In the genomic region with DNA sequence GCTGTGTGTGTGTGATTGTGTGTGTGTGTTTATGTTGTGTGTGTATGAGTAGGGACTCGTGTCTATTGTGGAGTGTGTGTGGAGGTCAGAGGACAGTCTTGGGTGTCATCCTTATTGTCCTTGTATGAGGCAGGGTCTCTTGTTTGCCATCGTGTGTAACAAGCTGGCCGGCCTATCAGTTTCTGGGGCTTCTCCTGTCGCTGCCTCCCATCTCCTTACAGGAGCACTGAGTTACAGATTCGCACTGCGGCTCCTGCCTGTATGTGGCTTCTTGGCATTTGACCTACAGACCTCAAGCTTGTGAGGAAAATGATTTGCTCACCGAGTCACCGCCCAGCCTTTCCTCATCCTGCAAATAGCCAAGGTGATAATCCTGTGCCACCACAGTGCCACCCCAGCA, we compare ENCODE assay signal across 17 mouse cellular contexts.
"Had no signal": no experiment of that assay in that cellular context is flagged by ENCODE, and none has a peak within 500 bp of the region (broad histone marks: within the 10 kb centered on the region; RNA-seq: fewer than 3 reads in every experiment).

No protein-coding gene starts in this region.

- DNase-seq: kidney, postnatal 4 days; left cerebral cortex, postnatal 4 days; liver, postnatal 0 days; lung, embryonic 14.5 days; right cerebral cortex, postnatal 25 days; spleen, adult 18-20 months; thymus, adult 2 months; thymus, postnatal 14 days had no signal

- H3K9me3 ChIP-seq: limb, embryonic 12.5 days; limb, embryonic 15.5 days; neural tube, embryonic 12.5 days; neural tube, embryonic 15.5 days; stomach, embryonic 15.5 days had no signal

- H3K4me1 ChIP-seq: limb, embryonic 15.5 days; neural tube, embryonic 12.5 days; neural tube, embryonic 15.5 days; stomach, embryonic 15.5 days had no signal

- H3K36me3 ChIP-seq: limb, embryonic 12.5 days; limb, embryonic 15.5 days; neural tube, embryonic 12.5 days; neural tube, embryonic 15.5 days; stomach, embryonic 15.5 days had no signal

- H3K27me3 ChIP-seq: limb, embryonic 12.5 days; limb, embryonic 15.5 days; neural tube, embryonic 12.5 days; neural tube, embryonic 15.5 days; stomach, embryonic 15.5 days had no signal

- H3K9ac ChIP-seq: limb, embryonic 12.5 days; limb, embryonic 15.5 days; liver, embryonic 14.5 days; liver, postnatal 0 days; lung, embryonic 14.5 days; neural tube, embryonic 12.5 days; neural tube, embryonic 15.5 days; stomach, embryonic 15.5 days had no signal

- H3K4me3 ChIP-seq: limb, embryonic 12.5 days; limb, embryonic 15.5 days; neural tube, embryonic 12.5 days; neural tube, embryonic 15.5 days; stomach, embryonic 15.5 days had no signal

- H3K27ac ChIP-seq: limb, embryonic 12.5 days; limb, embryonic 15.5 days; liver, embryonic 14.5 days; macrophage; neural tube, embryonic 12.5 days; neural tube, embryonic 15.5 days; stomach, embryonic 15.5 days had no signal

- H3K4me2 ChIP-seq: limb, embryonic 12.5 days; limb, embryonic 15.5 days; liver, embryonic 11.5 days; lung, embryonic 14.5 days; neural tube, embryonic 12.5 days; neural tube, embryonic 15.5 days; stomach, embryonic 15.5 days had no signal

- ATAC-seq: liver, postnatal 0 days; lung, postnatal 0 days had no signal
